Mouse (Mus musculus) G1E (cell line): Measurements from ENCODE around the gene Vps37b.

Experiments
- CTCF ChIP-seq: IDR thresholded peaks from 2 replicates; pipeline ENCODE4 v1.5.1; 2012; ENCODE audit warnings: low read depth, low read length, inconsistent platforms, mixed read lengths
- GATA1 ChIP-seq: IDR thresholded peaks from 2 replicates; pipeline ENCODE4 v1.6.1; 2012; ENCODE audit warnings: borderline replicate concordance, low read length, inconsistent platforms, mixed read lengths
- GATA2 ChIP-seq: IDR thresholded peaks from 2 replicates; pipeline ENCODE4 v1.6.1; 2012; ENCODE audit warnings: low read depth, low read length, inconsistent platforms, borderline replicate concordance
- TAL1 ChIP-seq: conservative IDR thresholded peaks from 2 replicates; pipeline ENCODE4 v1.6.1; 2012; ENCODE audit warnings: low read depth, low read length, inconsistent platforms, mixed read lengths

DNA sequence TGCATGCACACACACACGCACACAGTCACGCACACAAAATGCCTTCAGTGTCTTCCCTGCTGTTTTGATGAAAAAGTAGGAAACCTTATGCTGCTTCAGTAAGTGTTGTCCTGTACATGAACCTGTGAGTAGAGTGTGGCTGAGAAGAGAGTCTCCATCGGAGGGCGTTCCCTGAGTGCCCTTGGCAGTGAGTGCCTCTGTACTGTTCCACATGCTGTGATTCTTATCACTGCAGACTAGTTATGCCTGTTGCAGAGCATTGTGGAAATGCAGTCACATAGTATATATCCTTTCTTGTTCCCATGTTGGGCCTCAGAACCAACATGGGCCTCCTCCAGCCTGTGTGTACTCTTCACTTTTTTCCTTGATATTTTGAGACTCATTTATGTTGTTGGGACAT is 67.9 kb downstream of the Vps37b start:
- TF ChIP-seq CTCF (no peak), GATA1 (no peak), TAL1 (no peak), GATA2 (no peak)
